Mouse (Mus musculus) C2C12 (cell line): ENCODE data around the gene Elk4. TPM values are rescaled to one million over a fixed set of nuclear protein-coding genes. Genes with fewer than 3 reads are reported as not detected.

Source experiments
- H3K27me3 ChIP-seq: one replicate; pipeline ENCODE4 v1.6.1; 2011; ENCODE audit not compliant: control insufficient read depth, insufficient read depth, insufficient read length
- H3K36me3 ChIP-seq: one replicate; pipeline ENCODE4 v1.6.1; 2011; ENCODE audit not compliant: control insufficient read depth, insufficient read depth
- H3K4me3 ChIP-seq: one replicate; pipeline ENCODE4 v1.5.1; 2011; ENCODE audit warnings: mild to moderate bottlenecking, control low read depth; ENCODE audit not compliant: poor library complexity, insufficient read depth, severe bottlenecking
- H3K79me2 ChIP-seq: one replicate; pipeline ENCODE4 v1.6.1; 2011; ENCODE audit not compliant: control insufficient read depth, insufficient read depth
- H3K79me3 ChIP-seq: one replicate; pipeline ENCODE4 v1.6.1; 2011; ENCODE audit warnings: low read depth, control low read depth
- H3ac ChIP-seq: one replicate; pipeline ENCODE3; 2011; ENCODE audit warnings: low read depth; ENCODE audit not compliant: control insufficient read depth, insufficient read length
- CEBPB ChIP-seq: IDR thresholded peaks from one replicate; pipeline ENCODE4 v1.6.1; 2011; ENCODE audit warnings: low read depth, mild to moderate bottlenecking, control low read depth, moderate library complexity
- CTCF ChIP-seq: IDR thresholded peaks from one replicate; pipeline ENCODE4 v1.5.1; 2011; ENCODE audit not compliant: control insufficient read depth, insufficient read depth, insufficient read length
- FOSL1 ChIP-seq: IDR thresholded peaks from one replicate; pipeline ENCODE4 v1.8.0; 2011; ENCODE audit warnings: mild to moderate bottlenecking, low read length; ENCODE audit not compliant: poor library complexity, insufficient read depth, severe bottlenecking
- MAX ChIP-seq: IDR thresholded peaks from one replicate; pipeline ENCODE4 v1.6.1; 2011; ENCODE audit warnings: mild to moderate bottlenecking, control low read depth
- MYOD1 ChIP-seq: IDR thresholded peaks from one replicate; pipeline ENCODE4 v1.6.1; 2011; ENCODE audit warnings: low read depth; ENCODE audit not compliant: control insufficient read depth, insufficient read length
- MYOG ChIP-seq: IDR thresholded peaks from one replicate; pipeline ENCODE4 v1.6.1; 2011; ENCODE audit not compliant: control insufficient read depth, insufficient read length; ENCODE audit errors: extremely low read depth
- USF1 ChIP-seq: IDR thresholded peaks from one replicate; pipeline ENCODE4 v1.6.1; 2011; ENCODE audit warnings: low read depth, mild to moderate bottlenecking, control low read depth, moderate library complexity
- polyA plus RNA-seq: library from polyadenylated mRNA; unstranded; fragments of >200 nt; fragmentation: generic; extraction: Trizol; gene quantifications from one replicate; pipeline ENCODE4 v1.2.1, GENCODE M21; 2012; ENCODE audit warnings: missing spikeins

Gene Elk4
- polyA plus RNA-seq, 1 experiment: 11.9 TPM

DNA sequence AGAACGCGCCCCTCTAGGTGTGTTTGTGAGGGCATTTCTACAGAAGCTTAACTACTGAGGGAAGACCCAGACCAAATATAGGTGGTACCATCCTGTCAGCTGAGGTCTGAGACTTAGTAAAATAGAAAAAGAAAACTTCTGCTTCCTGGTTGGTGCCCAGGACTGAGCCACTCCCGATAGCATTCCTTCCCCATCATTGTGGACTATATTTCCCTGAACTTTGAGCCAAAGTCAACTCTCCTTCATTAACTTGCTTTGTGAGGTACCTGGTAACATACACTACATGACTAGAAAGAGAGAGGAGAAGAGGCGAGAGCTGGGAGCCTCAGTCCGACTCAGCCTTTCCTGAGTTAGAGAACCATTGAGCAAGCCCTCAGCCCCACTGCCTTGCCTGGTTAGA is 51.2 kb downstream of the Elk4 start:
- Histone ChIP-seq H3K79me3 (no peaks in the 10 kb centered on the region), H3ac (no peak overlapping the region), H3K4me3 (no peak overlapping the region), H3K79me2 (no peaks in the 10 kb centered on the region), H3K27me3 (peaks cover 29% of the 10 kb centered on the region), H3K36me3 (no peaks in the 10 kb centered on the region)
- no peak for TF ChIP-seq USF1
- no peak for TF ChIP-seq CEBPB
- no peak for TF ChIP-seq CTCF
- TF ChIP-seq MAX: no peak
- no peak for TF ChIP-seq MYOG
- TF ChIP-seq MYOD1: no peak
- no peak for TF ChIP-seq FOSL1

DNA sequence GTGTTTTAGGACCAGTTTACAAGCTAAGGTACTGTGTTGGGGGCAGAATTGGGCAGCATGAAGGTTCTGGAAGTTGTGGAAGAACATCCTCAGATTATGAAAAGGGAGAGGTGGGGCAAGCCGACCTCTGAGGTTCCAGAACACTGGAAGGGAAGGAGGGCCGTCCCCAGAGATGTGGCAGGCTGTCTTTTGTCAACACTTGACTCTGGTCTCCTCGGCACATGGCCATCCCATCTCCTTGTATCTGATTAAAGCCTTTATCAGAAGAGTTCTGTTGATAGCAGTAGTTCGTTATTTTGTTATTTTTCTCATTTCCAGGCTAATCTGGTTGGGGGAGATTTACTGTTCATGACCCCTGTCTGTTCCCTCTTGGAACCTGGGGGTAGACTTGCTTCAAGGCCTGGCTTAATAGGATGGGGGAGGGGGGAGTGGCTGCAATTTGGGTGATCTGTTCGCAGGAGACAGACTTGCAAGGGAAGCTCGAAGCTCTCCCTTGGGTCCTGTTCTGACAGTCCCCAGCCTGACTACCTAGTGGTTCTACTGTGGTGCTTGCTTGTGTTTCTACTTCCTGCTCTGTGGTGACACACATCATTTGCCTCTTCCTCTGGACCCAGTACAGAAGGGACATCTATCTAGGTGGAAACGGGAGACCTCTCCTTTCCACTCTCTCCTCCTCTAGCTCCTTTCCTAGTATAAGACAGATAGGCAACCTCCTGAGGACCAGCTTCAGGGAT is 52.8 kb downstream of the Elk4 start:
- TF ChIP-seq CTCF (no peak), MAX (no peak), MYOD1 (no peak), USF1 (no peak), FOSL1 (no peak), MYOG (no peak), CEBPB (no peak)
- Histone ChIP-seq H3K79me2 (no peaks in the 10 kb centered on the region), H3K4me3 (no peak overlapping the region), H3K79me3 (no peaks in the 10 kb centered on the region), H3K27me3 (peaks cover 38% of the 10 kb centered on the region), H3K36me3 (no peaks in the 10 kb centered on the region), H3ac (no peak overlapping the region)

- Histone ChIP-seq H3K79me2 (no peaks in the 10 kb centered on the region), H3ac (no peak overlapping the region)
These were observed 54.5 kb downstream of the Elk4 start for GRCm38 (mm10) chr1:132061750-132062541.

DNA sequence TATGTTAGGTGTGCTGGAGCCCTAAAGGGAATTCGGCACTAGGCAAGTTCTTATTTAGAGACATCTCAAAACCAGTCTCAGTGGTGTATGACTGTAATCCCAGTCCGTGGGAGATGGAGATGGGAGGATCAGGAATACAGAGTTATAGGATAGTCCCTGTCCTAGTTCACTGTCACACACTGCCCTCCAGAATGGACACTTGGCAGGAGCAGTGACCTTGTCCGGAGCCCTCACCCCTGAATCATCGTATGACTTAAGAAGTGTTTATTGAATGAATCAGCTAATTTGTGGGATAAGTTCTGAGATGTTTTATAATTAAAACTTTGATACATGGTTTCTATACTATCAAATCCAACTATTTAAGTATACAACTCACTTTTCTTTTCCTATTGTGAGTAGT is 55.7 kb downstream of the Elk4 start:
- H3K79me3 ChIP-seq: no peaks in the 10 kb centered on the region
- no peaks in the 10 kb centered on the region for H3K36me3 ChIP-seq
- no peaks in the 10 kb centered on the region for H3K79me2 ChIP-seq
- no peak for TF ChIP-seq MYOD1
- no peak for TF ChIP-seq USF1
- TF ChIP-seq MAX: no peak
- no peak for TF ChIP-seq FOSL1
- TF ChIP-seq CEBPB: no peak
- no peak for TF ChIP-seq CTCF
- no peak for TF ChIP-seq MYOG
- H3K27me3 ChIP-seq: peaks cover 62% of the 10 kb centered on the region
- no peak overlapping the region for H3K4me3 ChIP-seq
- H3ac ChIP-seq: no peak overlapping the region

More at GRCm38 (mm10) chr1:132061750-132062541, 54.5 kb downstream of the Elk4 start:
- no peaks in the 10 kb centered on the region for H3K79me3 ChIP-seq
- H3K36me3 ChIP-seq: no peaks in the 10 kb centered on the region
- TF ChIP-seq MYOD1: no peak
- no peak for TF ChIP-seq CEBPB
- no peak for TF ChIP-seq USF1
- no peak for TF ChIP-seq MAX
- no peak for TF ChIP-seq FOSL1
- TF ChIP-seq CTCF: no peak
- TF ChIP-seq MYOG: no peak
- no peak overlapping the region for H3K4me3 ChIP-seq
- H3K27me3 ChIP-seq: peaks cover 51% of the 10 kb centered on the region

GRCm38 (mm10) chr1:132065001-132065400 is 57.6 kb downstream of the Elk4 start:
- H3K36me3 ChIP-seq: no peaks in the 10 kb centered on the region
- no peak overlapping the region for H3K4me3 ChIP-seq
- TF ChIP-seq CEBPB (no peak), MYOG (no peak), FOSL1 (no peak), USF1 (no peak), MYOD1 (no peak), MAX (no peak), CTCF (no peak)
- H3K27me3 ChIP-seq: peaks cover 67% of the 10 kb centered on the region
- no peaks in the 10 kb centered on the region for H3K79me3 ChIP-seq
- no peaks in the 10 kb centered on the region for H3K79me2 ChIP-seq
- no peak overlapping the region for H3ac ChIP-seq
